Mouse (Mus musculus): ENCODE results near the gene Nfia.

GRCm38 (mm10) chr4:97836812-97837211, 64.3 kb downstream of the Nfia start:
- no peak for TF ChIP-seq POLR2A (IDR thresholded peaks at IDR 0.05; ENCODE audit: borderline replicate concordance, insufficient read depth, low read length)
- TF ChIP-seq CTCF (IDR thresholded peaks at IDR 0.05; ENCODE audit: borderline replicate concordance, insufficient read depth, low read depth, low read length), result no peak
